Mouse (Mus musculus) liver, embryonic 11.5 days (tissue): Measurements from ENCODE around the gene Fat1. TPM values are rescaled to one million over a fixed set of nuclear protein-coding genes. Genes with fewer than 3 reads are reported as not detected.
A peak's percentile ranks its signal among the peaks of the same experiment; 100 is the strongest.

ENCODE experiments used
- ATAC-seq: fragments of 200-750 bp; cut with Nextera tagmentation; replicated peaks from 2 replicates; pipeline ENCODE4 v1.8.0; 2017; ENCODE audit warnings: moderate number of reproducible peaks, mild to moderate bottlenecking, moderate TSS enrichment, moderate library complexity; ENCODE audit not compliant: low FRiP score
- DNase-seq: peaks from one replicate; pipeline ENCODE4 v3.0.0-alpha.2; 2017; ENCODE audit warnings: low spot score
- H3K27ac ChIP-seq: fragments of 300-500 bp; sonication (generic); 2 replicates; pipeline ENCODE4 v1.5.1; 2014; ENCODE audit warnings: mild to moderate bottlenecking, low read depth, low read length, control low read depth
- H3K27me3 ChIP-seq: fragments of 300-500 bp; sonication (generic); replicated peaks from 2 replicates; pipeline ENCODE4 v1.6.1; 2014; ENCODE audit warnings: low read length, mixed read lengths; ENCODE audit not compliant: control insufficient read depth, insufficient read depth
- H3K36me3 ChIP-seq: fragments of 300-500 bp; sonication (generic); 2 replicates; pipeline ENCODE4 v1.6.1; 2014; ENCODE audit warnings: mild to moderate bottlenecking, low read length, moderate library complexity, mixed read lengths; ENCODE audit not compliant: control insufficient read depth, insufficient read depth
- H3K4me1 ChIP-seq: fragments of 300-500 bp; sonication (generic); replicated peaks from 2 replicates; pipeline ENCODE4 v1.6.1; 2014; ENCODE audit warnings: low read length, mixed read lengths; ENCODE audit not compliant: control insufficient read depth, insufficient read depth
- H3K4me2 ChIP-seq: fragments of 300-500 bp; sonication (generic); 2 replicates; pipeline ENCODE4 v1.6.1; 2014; ENCODE audit warnings: mild to moderate bottlenecking, control low read depth, moderate library complexity
- H3K4me3 ChIP-seq: fragments of 300-500 bp; sonication (generic); 2 replicates; pipeline ENCODE4 v1.5.1; 2014; ENCODE audit warnings: low read depth, low read length, control low read depth
- H3K9ac ChIP-seq: fragments of 300-500 bp; sonication (generic); 2 replicates; pipeline ENCODE4 v1.6.1; 2014; ENCODE audit warnings: low read depth, low read length, control low read depth
- H3K9me3 ChIP-seq: fragments of 300-500 bp; sonication (generic); 2 replicates; pipeline ENCODE4 v1.6.1; 2016; ENCODE audit warnings: low read length, inconsistent platforms, mixed read lengths; ENCODE audit not compliant: control insufficient read depth
- WGBS: fragments of 180-500 bp; shearing (Covaris S2); extraction: QIAGEN DNeasy Blood & Tissue Kit; methylation state at CpG from one replicate; pipeline ENCODE4 v1.1.7; 2014; 5-methylcytosine and 5-hydroxymethylcytosine counted together
- polyA plus RNA-seq: library from polyadenylated mRNA; unstranded; fragments of >200 nt; fragmentation: Nextera tagmentation; extraction: Ambion mirVana; gene quantifications from 2 replicates; pipeline ENCODE4 v1.2.1, GENCODE M21; 2014

Gene Fat1
- polyA plus RNA-seq, 1 experiment from 2014 or later: 7.8 TPM

GRCm38 (mm10) chr8:44971964-44972363 lies 36.7 kb downstream of the Fat1 start:
- Histone ChIP-seq H3K9me3 (no peaks in the 10 kb centered on the region), H3K9ac (no peak overlapping the region), H3K27ac (no peak overlapping the region), H3K4me3 (no peak overlapping the region), H3K36me3 (no peaks in the 10 kb centered on the region), H3K4me1 (no peaks in the 10 kb centered on the region), H3K27me3 (no peaks in the 10 kb centered on the region; the same call in 1 of the 2 replicates), H3K4me2 (no peak overlapping the region)
- no peak for DNase-seq
- no peak for ATAC-seq
- WGBS: 34% methylated on average over 5 of the region's 5 CpGs

- Histone ChIP-seq H3K4me2 (no peak overlapping the region), H3K36me3 (no peaks in the 10 kb centered on the region), H3K9ac (no peak overlapping the region), H3K4me3 (no peak overlapping the region), H3K27me3 (no peaks in the 10 kb centered on the region; the same call in 1 of the 2 replicates), H3K27ac (no peak overlapping the region), H3K4me1 (no peaks in the 10 kb centered on the region; the same call in 1 of the 2 replicates), H3K9me3 (no peaks in the 10 kb centered on the region)
- 58% methylated on average over 9 of the region's 9 CpGs for WGBS
- no peak for DNase-seq
- no peak for ATAC-seq
Observed at GRCm38 (mm10) chr8:44975113-44975512, 39.9 kb downstream of the Fat1 start.

GRCm38 (mm10) chr8:44975654-44976053 lies 40.4 kb downstream of the Fat1 start:
- H3K4me2 ChIP-seq: no peak overlapping the region

GRCm38 (mm10) chr8:44978622-44979021 lies 43.4 kb downstream of the Fat1 start:
- Histone ChIP-seq H3K4me2 (no peak overlapping the region), H3K27me3 (no peaks in the 10 kb centered on the region), H3K27ac (no peak overlapping the region), H3K9ac (no peak overlapping the region), H3K4me1 (no peaks in the 10 kb centered on the region; the same call in 1 of the 2 replicates), H3K36me3 (no peaks in the 10 kb centered on the region), H3K9me3 (no peaks in the 10 kb centered on the region), H3K4me3 (no peak overlapping the region)
- DNase-seq (no peak), ATAC-seq (no peak)
- WGBS: 79% methylated on average over 9 of the region's 9 CpGs

More at GRCm38 (mm10) chr8:44975654-44976053, 40.4 kb downstream of the Fat1 start:
- Histone ChIP-seq H3K9ac (no peak overlapping the region), H3K4me1 (no peaks in the 10 kb centered on the region; the same call in 1 of the 2 replicates), H3K4me3 (no peak overlapping the region), H3K27ac (no peak overlapping the region), H3K36me3 (no peaks in the 10 kb centered on the region), H3K27me3 (no peaks in the 10 kb centered on the region), H3K9me3 (no peaks in the 10 kb centered on the region)
- WGBS: 74% methylated on average over 4 of the region's 4 CpGs
- DNase-seq (no peak), ATAC-seq (no peak)

- H3K9ac ChIP-seq: no peak overlapping the region
Observed at GRCm38 (mm10) chr8:44979245-44979644, 44.0 kb downstream of the Fat1 start.

GRCm38 (mm10) chr8:44980030-44980429 lies 44.8 kb downstream of the Fat1 start:
- no peaks in the 10 kb centered on the region; the same call in 1 of the 2 replicates for H3K4me1 ChIP-seq
- DNase-seq (no peak), ATAC-seq (no peak)
- no peaks in the 10 kb centered on the region for H3K9me3 ChIP-seq
- H3K9ac ChIP-seq: no peak overlapping the region
- H3K27me3 ChIP-seq: no peaks in the 10 kb centered on the region
- no peak overlapping the region for H3K4me2 ChIP-seq
- no peak overlapping the region for H3K27ac ChIP-seq
- H3K36me3 ChIP-seq: no peaks in the 10 kb centered on the region
- WGBS: 71% methylated on average over 12 of the region's 12 CpGs
- H3K4me3 ChIP-seq: no peak overlapping the region

More at GRCm38 (mm10) chr8:44979245-44979644, 44.0 kb downstream of the Fat1 start:
- Histone ChIP-seq H3K4me1 (no peaks in the 10 kb centered on the region; the same call in 1 of the 2 replicates), H3K27me3 (no peaks in the 10 kb centered on the region), H3K4me3 (no peak overlapping the region), H3K9me3 (no peaks in the 10 kb centered on the region), H3K36me3 (no peaks in the 10 kb centered on the region), H3K4me2 (no peak overlapping the region), H3K27ac (no peak overlapping the region)
- no peak for ATAC-seq
- 24% methylated on average over 6 of the region's 6 CpGs for whole genome bisulfite sequencing
- DNase-seq: no peak

- H3K4me2 ChIP-seq: no peak overlapping the region
- no peaks in the 10 kb centered on the region for H3K9me3 ChIP-seq
- H3K9ac ChIP-seq: no peak overlapping the region
- ATAC-seq (peak; percentile 69), DNase-seq (no peak)
- no peak overlapping the region for H3K4me3 ChIP-seq
- 21% methylated on average over 10 of the region's 10 CpGs for WGBS
- H3K36me3 ChIP-seq: peaks cover 2% of the 10 kb centered on the region; the same call in 1 of the 2 replicates
- H3K27ac ChIP-seq: no peak overlapping the region
- 0 out of 2 replicates have a peak, but pooled peaks cover 2% of the 10 kb centered on the region for H3K4me1 ChIP-seq
- peaks cover 4% of the 10 kb centered on the region; the same call in 1 of the 2 replicates for H3K27me3 ChIP-seq
Observed at GRCm38 (mm10) chr8:44985326-44986288, 50.4 kb downstream of the Fat1 start.

GRCm38 (mm10) chr8:44991700-44992487 lies 56.6 kb downstream of the Fat1 start:
- Histone ChIP-seq H3K36me3 (peaks cover 2% of the 10 kb centered on the region; the same call in 1 of the 2 replicates), H3K27me3 (peaks cover 8% of the 10 kb centered on the region; the same call in 1 of the 2 replicates), H3K4me1 (no peaks in the 10 kb centered on the region), H3K4me2 (no peak overlapping the region), H3K9me3 (no peaks in the 10 kb centered on the region), H3K27ac (no peak overlapping the region), H3K4me3 (no peak overlapping the region), H3K9ac (no peak overlapping the region)
- DNase-seq: no peak
- no peak for ATAC-seq
- 68% methylated on average over 21 of the region's 21 CpGs for WGBS
